Mouse (Mus musculus) cerebellum, adult 2 months (tissue): ENCODE results near the gene Rpl27.

ENCODE experiments used
- CTCF ChIP-seq: fragments of 200-500 bp; IDR thresholded peaks from 2 replicates; pipeline ENCODE4 v1.5.1; 2011; ENCODE audit warnings: low read depth, mild to moderate bottlenecking, control low read depth, low read length, moderate library complexity, borderline replicate concordance; ENCODE audit not compliant: insufficient read depth
- POLR2A ChIP-seq: fragments of 200-500 bp; IDR thresholded peaks from 2 replicates; pipeline ENCODE4 v1.6.1; 2011; ENCODE audit warnings: low read length, control low read depth, borderline replicate concordance; ENCODE audit not compliant: insufficient read depth

GRCm38 (mm10) chr11:101452093-101452774 lies 10.1 kb downstream of the Rpl27 start:
- TF ChIP-seq POLR2A (no peak), CTCF (no peak)
